ENCODE assay signal across 21 mouse cellular contexts in genomic region chr3:24486456-24487112, GRCm38 (mm10).
DNase-seq lines count a peak whose midpoint lies in the region; ATAC-seq and TF ChIP-seq lines count a peak whose summit lies in the region.
"Had no signal": no experiment of that assay in that cellular context is flagged by ENCODE, and none has a peak within 500 bp of the region (broad histone marks: within the 10 kb centered on the region; RNA-seq: fewer than 3 reads in every experiment).

No protein-coding gene starts in this region.

- no peak overlapping the region for H3K4me3 ChIP-seq in liver, adult 2 months (ENCODE audit: insufficient read depth, low read depth, low read length)
- H3K4me3 ChIP-seq in liver, embryonic 11.5 days (ENCODE audit: low read depth, low read length): no peak overlapping the region
- H3K4me3 ChIP-seq in forebrain, embryonic 16.5 days (replicated peaks; ENCODE audit: low read length): no peak overlapping the region
- H3K4me3 ChIP-seq: embryonic facial prominence, embryonic 13.5 days; neural tube, embryonic 12.5 days had no signal

- no peaks in the 10 kb centered on the region for H3K79me2 ChIP-seq in liver, adult 2 months (ENCODE audit: control insufficient read depth, insufficient read depth, low read length)

- no peak overlapping the region for H3K27ac ChIP-seq in liver, adult 2 months (replicated peaks; ENCODE audit: insufficient read depth, low read depth, low read length)
- no peak overlapping the region for H3K27ac ChIP-seq in liver, embryonic 11.5 days (ENCODE audit: low read depth, low read length)
- H3K27ac ChIP-seq in forebrain, embryonic 16.5 days (ENCODE audit: low read length): no peak overlapping the region
- H3K27ac ChIP-seq: embryonic facial prominence, embryonic 13.5 days; neural tube, embryonic 12.5 days had no signal

- no peak for TF ChIP-seq CTCF in liver, adult 2 months (IDR thresholded peaks at IDR 0.05; ENCODE audit: low read depth, low read length)

- H3K4me2 ChIP-seq in liver, embryonic 11.5 days: no peak overlapping the region
- no peak overlapping the region for H3K4me2 ChIP-seq in forebrain, embryonic 16.5 days (ENCODE audit: low read length)
- H3K4me2 ChIP-seq: embryonic facial prominence, embryonic 13.5 days; heart, embryonic 11.5 days; neural tube, embryonic 12.5 days had no signal

- no peaks in the 10 kb centered on the region for H3K27me3 ChIP-seq in liver, adult 2 months (ENCODE audit: control insufficient read depth, insufficient read depth, low read length)
- H3K27me3 ChIP-seq in liver, embryonic 11.5 days (replicated peaks; ENCODE audit: control insufficient read depth, insufficient read depth, low read length): no peaks in the 10 kb centered on the region
- H3K27me3 ChIP-seq in forebrain, embryonic 16.5 days (replicated peaks; ENCODE audit: control insufficient read depth, insufficient read depth, low read length): no peaks in the 10 kb centered on the region
- H3K27me3 ChIP-seq: embryonic facial prominence, embryonic 13.5 days; neural tube, embryonic 12.5 days had no signal

- 66% methylated on average over 4 of the region's 4 CpGs for WGBS in liver, adult 2 months
- WGBS in liver, embryonic 11.5 days: 58% methylated on average over 4 of the region's 4 CpGs
- 49% methylated on average over 4 of the region's 4 CpGs for WGBS in forebrain, embryonic 16.5 days

- no peak for ATAC-seq in liver, embryonic 11.5 days (replicated peaks; ENCODE audit: low FRiP score)
- ATAC-seq in forebrain, embryonic 16.5 days: peak; percentile 84

- TF ChIP-seq POLR2A in liver, adult 2 months (IDR thresholded peaks at IDR 0.05; ENCODE audit: extremely low read depth, insufficient read depth, low read length): no peak

- H3K9me3 ChIP-seq in liver, embryonic 11.5 days (ENCODE audit: control insufficient read depth, low read length): no peaks in the 10 kb centered on the region
- H3K9me3 ChIP-seq in forebrain, embryonic 16.5 days (ENCODE audit: control insufficient read depth, low read length): no peaks in the 10 kb centered on the region
- H3K9me3 ChIP-seq: embryonic facial prominence, embryonic 13.5 days; neural tube, embryonic 12.5 days had no signal

- H3K9ac ChIP-seq in liver, adult 2 months (ENCODE audit: low read depth, low read length): no peak overlapping the region
- no peak overlapping the region for H3K9ac ChIP-seq in liver, embryonic 11.5 days (ENCODE audit: low read depth, low read length)
- no peak overlapping the region for H3K9ac ChIP-seq in forebrain, embryonic 16.5 days (replicated peaks; ENCODE audit: low read depth, low read length)
- H3K9ac ChIP-seq: embryonic facial prominence, embryonic 13.5 days; neural tube, embryonic 12.5 days had no signal

- H3K4me1 ChIP-seq in liver, adult 2 months (ENCODE audit: control insufficient read depth, insufficient read depth, low read length): no peaks in the 10 kb centered on the region
- H3K4me1 ChIP-seq in liver, embryonic 11.5 days (replicated peaks; ENCODE audit: control insufficient read depth, insufficient read depth, low read length): no peaks in the 10 kb centered on the region
- H3K4me1 ChIP-seq in forebrain, embryonic 16.5 days (replicated peaks; ENCODE audit: control insufficient read depth, insufficient read depth, low read length): no peaks in the 10 kb centered on the region
- H3K4me1 ChIP-seq: embryonic facial prominence, embryonic 13.5 days; neural tube, embryonic 12.5 days had no signal

- H3K36me3 ChIP-seq in liver, adult 2 months (ENCODE audit: control insufficient read depth, insufficient read depth, low read length): no peaks in the 10 kb centered on the region
- no peaks in the 10 kb centered on the region for H3K36me3 ChIP-seq in liver, embryonic 11.5 days (ENCODE audit: control insufficient read depth, insufficient read depth, low read length)
- H3K36me3 ChIP-seq in forebrain, embryonic 16.5 days (ENCODE audit: control insufficient read depth, insufficient read depth): no peaks in the 10 kb centered on the region
- H3K36me3 ChIP-seq: embryonic facial prominence, embryonic 13.5 days; neural tube, embryonic 12.5 days had no signal

- peak; percentile 20 to 38 for DNase-seq in frontal cortex, adult 2 months (ENCODE audit: extremely low spot score in 1 of 2, low spot score in 1 of 2)
- no peak for DNase-seq in frontal cortex, postnatal 25 days (ENCODE audit: low spot score in 2 of 2)
- DNase-seq in liver, adult 2 months (ENCODE audit: extremely low read depth, low read depth, low spot score): peak; percentile 39
- DNase-seq in liver, embryonic 11.5 days (ENCODE audit: low spot score): no peak
- DNase-seq in brain, adult 2 months (ENCODE audit: low read depth, low spot score): peak; percentile 61
- no peak for DNase-seq in c-Kit-positive CD71-positive TER-119-positive erythroid progenitor cells, embryonic 14.5 days (ENCODE audit: low spot score)
- no peak for DNase-seq in embryo, embryonic 11 days
- DNase-seq: adrenal gland, postnatal 36 days; B cell, adult 2 months; cerebellum, adult 9-11 months; heart, postnatal 10 days; kidney, adult 11 months; kidney, postnatal 10 days; liver; lung, adult 18-20 months; lung, postnatal 4 days; thymus, postnatal 14 days had no signal

Comparison
In these comparisons a context has a peak if more than half of its experiments do, and no peak if none do; other contexts are left out.
1. DNase-seq: peak in frontal cortex, adult 2 months (2 of 2), liver, adult 2 months (single experiment) and brain, adult 2 months (single experiment); none in frontal cortex, postnatal 25 days (0 of 2), liver, embryonic 11.5 days (single experiment), c-Kit-positive CD71-positive TER-119-positive erythroid progenitor cells, embryonic 14.5 days (single experiment) and embryo, embryonic 11 days (single experiment).